Mouse (Mus musculus): ENCODE measurements at regions not wholly inside any gene's neighbourhood (a gene's known extent, or its start where the extent isn't known, plus 50 kb on each side); places are given as distances from the start of the nearest gene placed in this dataset.

DNA sequence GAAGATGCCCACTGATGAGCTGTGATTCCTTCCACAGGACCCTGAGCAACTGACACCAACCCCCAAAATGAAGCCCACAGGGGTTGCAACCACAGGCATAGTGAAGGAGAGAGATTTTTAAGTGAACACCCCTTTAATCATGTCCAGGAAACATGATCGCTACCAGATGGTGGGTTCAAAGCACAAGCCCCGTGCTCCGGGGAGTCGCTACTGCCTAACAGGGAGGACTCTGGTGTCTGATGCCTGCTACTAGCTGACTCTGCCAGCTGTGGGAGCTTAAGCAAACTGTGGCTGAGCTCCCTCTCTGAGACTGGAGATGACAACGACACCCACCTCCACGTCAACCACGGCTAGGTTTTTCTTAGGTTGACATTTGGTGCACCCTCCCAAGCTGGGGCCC lies 159.7 kb upstream of the Six2 start:
- no peak for DNase-seq
- intact Hi-C loops (cut with DNase I): no loop called here

DNA sequence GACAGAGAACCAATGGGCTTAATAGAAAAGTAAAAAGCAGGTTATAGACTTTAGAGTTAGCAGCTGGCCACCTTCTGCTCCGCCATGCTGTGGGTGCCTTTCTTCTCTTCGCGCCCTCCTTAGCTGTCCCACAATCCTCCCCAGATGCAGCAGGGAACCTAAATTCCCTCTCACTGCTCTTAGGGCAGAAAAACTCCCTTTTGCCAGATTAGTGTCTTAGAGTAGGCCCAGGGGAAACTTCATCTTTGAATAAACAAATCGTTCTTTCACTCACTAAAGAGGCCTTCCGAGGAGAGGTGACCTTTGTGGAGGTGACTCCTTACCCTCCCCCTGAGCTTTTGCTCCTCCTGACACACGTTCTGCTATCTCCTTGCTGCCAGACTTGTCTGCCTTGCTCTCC lies 157.0 kb upstream of the Six2 start:
- DNase-seq: no peak
- intact Hi-C loops (cut with DNase I): no loop called here

GRCm38 (mm10) chr17:85844486-85844885 lies 156.4 kb upstream of the Six2 start:
- intact Hi-C loops (cut with DNase I): no loop called here
- no peak for DNase-seq

DNA sequence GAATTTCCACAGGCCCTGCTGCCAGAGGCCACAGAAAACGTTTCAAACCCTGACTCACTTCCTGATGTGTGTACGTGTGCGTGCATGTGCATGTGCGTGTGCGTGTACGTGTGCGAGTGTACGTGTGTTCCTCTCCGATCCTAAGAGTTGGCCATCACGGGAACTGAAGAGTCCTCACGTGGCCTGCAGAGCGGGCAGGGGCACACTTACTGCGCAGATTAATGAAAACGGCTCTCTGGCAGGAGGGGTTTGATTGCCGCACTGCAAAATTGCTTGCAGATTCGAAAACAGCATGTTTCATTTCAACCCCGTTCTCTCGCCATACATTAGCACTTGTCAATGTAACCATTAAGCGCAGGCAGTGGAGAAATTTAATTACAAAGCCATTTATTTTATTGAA lies 135.0 kb upstream of the Six2 start:
- intact Hi-C loops (cut with DNase I): no loop called here
- DNase-seq: no peak

DNA sequence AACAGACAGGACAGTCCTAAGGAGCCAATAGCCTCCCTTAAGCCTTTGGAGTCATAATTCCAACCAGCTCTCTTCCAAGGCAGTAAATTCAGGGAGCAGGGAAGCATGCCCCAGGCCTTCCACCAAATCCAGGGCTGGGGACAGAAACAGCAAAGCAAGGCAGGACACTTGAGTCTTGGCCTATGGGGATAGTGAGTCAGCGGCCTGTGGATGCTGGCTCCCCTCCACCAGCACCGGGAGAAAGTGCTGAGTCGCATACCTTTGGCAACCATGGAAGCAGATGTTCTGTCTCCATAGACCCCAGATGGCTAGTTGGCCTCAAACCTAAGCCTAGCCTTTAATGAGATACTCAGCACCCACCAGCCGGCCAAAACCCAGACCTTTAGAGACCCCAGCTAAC lies 133.8 kb upstream of the Six2 start:
- DNase-seq: peak in 1 of 2 experiments; percentile 18
- intact Hi-C loops (cut with DNase I): no loop called here

DNA sequence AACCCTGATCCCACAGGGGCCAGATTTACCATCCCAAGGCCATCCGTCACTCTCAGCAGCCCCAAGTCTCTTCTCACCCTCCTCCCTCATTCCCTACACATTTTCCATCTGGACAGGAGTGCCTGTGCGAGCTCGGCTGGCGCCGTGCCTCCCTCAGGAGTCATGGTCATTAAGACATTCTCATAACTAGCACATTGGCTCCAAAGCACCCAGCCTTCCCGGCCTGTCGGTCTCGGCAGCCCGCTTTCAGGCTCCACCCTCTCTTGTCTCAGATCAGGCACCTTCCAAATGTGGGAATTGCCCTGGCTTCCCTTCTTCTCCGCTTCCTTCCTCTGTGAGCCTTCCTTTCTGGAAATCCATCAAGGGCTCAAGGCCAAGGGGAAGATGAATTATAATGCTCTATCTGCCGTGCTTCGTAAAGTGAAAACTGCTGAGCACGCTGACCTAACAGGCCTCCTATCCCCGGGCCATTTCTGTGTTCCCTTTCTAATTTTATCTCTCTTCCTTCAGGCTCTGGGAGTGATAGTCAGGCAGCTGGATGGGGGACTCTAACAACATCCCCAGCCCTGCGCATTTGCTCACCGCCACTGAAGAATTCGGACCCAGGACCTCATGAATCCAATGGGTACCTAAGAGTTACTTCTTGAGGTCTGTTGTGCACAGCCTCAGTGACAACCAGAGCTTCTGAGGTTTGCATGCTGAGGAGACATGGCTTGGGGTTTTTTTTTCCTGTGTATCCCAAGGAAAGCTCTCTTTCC lies 130.2 kb upstream of the Six2 start:
- intact Hi-C loops (cut with DNase I): no loop called here
- peak in 1 of 2 experiments; percentile 32 for DNase-seq

GRCm38 (mm10) chr17:85816521-85816920 lies 128.4 kb upstream of the Six2 start:
- intact Hi-C loops (cut with DNase I): no loop called here

DNA sequence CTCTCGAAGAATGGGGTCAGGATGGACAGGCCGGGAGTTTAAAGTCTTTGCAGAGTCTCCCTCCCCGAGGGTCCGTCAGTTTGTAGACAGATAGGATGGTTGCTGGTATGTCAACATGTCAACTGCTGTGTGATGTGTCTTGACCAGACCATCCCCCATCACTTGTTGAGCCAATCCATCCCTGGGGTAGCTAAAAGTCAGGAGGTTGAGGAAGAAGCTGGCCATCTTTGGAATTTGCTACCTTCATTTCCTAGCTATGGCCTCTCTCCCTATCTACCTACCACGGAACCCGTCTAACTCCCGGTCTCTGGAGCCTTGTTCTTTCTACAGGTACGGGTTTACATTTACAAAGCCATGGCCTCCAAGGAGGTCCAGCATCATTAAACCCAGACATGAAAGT lies 128.0 kb upstream of the Six2 start:
- DNase-seq: no peak
- intact Hi-C loops (cut with DNase I): no loop called here

More at GRCm38 (mm10) chr17:85816521-85816920, 128.4 kb upstream of the Six2 start:
- DNase-seq: no peak

GRCm38 (mm10) chr17:85808580-85808979 lies 120.5 kb upstream of the Six2 start:
- no peak for DNase-seq
- intact Hi-C loops (cut with DNase I): no loop called here

GRCm38 (mm10) chr17:85805726-85806359 lies 117.8 kb upstream of the Six2 start:
- DNase-seq: no peak
- intact Hi-C loops (cut with DNase I): no loop called here

GRCm38 (mm10) chr17:85804631-85805030 lies 116.6 kb upstream of the Six2 start:
- DNase-seq: peak in 1 of 2 experiments; percentile 40
- intact Hi-C loops (cut with DNase I): no loop called here

GRCm38 (mm10) chr17:85801734-85802133 lies 113.7 kb upstream of the Six2 start:
- intact Hi-C loops (cut with DNase I): loop anchor here (2.0 kb wide), 1 partner anchor 113 kb away; the partner anchor contains the start of gene Six2
- DNase-seq: no peak

DNA sequence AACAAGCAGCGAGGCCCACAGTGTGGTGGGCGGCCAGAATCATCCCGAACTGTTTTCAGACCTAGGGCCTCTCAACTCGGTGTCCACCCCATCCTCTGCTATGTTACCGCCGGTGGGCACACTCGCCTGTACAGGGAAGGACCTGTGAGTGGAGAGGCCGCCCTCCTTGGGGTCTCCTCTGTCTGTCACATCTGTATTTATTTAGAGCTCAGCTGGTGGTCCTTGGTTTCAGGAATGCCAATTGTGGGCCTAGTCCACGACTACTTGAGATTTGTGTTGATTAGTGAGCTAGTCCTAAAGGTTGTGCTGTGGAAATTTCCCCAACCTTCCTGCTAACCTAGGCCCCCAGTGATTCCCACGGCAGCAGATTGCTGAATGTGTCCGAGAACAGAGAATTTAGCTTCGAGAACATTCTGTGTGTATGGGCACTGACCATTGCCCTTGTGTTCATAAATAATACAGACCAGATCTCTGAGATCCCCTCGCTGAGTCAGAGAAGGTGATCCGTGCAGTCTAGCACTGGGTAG lies 113.1 kb upstream of the Six2 start:
- intact Hi-C loops (cut with DNase I): loop anchor here (2.0 kb wide), 1 partner anchor 112 kb away; the partner anchor contains the start of gene Six2
- DNase-seq: no peak

- peak in 1 of 2 experiments; percentile 23 for DNase-seq
- intact Hi-C loops (cut with DNase I): loop anchor here (2.0 kb wide), 1 partner anchor 112 kb away; the partner anchor contains the start of gene Six2
Observed at GRCm38 (mm10) chr17:85800357-85801078, 112.4 kb upstream of the Six2 start.

- intact Hi-C loops (cut with DNase I): loop anchor here (2.0 kb wide), 1 partner anchor 111 kb away; the partner anchor contains the start of gene Six2
Observed at GRCm38 (mm10) chr17:85799865-85800356, 111.8 kb upstream of the Six2 start.

DNA sequence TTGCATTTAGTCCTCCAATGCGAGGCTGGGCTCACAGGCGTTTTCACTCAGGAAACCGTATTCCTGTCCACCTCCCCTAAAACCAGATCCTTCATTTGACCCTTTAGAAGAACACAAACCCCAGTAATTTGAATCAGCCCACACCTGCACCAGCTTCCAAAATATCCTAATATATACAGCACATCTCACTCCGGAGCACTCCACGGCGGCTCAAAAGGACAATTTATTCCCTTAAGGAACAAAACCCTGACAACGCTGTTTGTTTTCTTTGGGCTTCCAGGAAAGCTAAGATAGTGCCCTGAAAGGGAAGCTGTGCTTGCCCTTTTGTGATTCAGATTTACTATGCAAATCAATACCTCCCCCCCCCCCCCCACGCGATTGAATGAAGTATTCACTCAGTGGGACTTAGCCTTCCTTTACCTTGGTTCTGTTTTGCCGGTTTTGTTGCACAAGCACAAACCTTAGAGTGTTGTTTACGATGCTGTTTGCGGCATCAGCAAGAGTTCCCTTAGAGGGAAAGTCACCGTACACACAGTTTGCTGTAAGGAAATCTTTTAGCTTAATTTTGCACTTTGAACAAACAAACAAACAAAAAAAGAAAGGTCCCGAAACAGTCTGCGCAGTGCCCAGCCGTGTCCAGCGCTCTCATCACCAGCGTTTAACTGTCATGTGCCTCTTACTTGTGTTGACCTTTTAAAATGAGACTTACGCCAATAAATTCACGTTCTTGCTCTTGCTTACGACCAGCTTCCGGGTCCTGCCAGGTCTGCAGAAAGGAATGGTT lies 111.2 kb upstream of the Six2 start:
- intact Hi-C loops (cut with DNase I): no loop called here
- DNase-seq: no peak

More at GRCm38 (mm10) chr17:85799865-85800356, 111.8 kb upstream of the Six2 start:
- DNase-seq: peak in 1 of 2 experiments; percentile 28

GRCm38 (mm10) chr17:85797755-85798154 lies 109.7 kb upstream of the Six2 start:
- DNase-seq: no peak
- intact Hi-C loops (cut with DNase I): no loop called here

GRCm38 (mm10) chr17:85795820-85796219 lies 107.7 kb upstream of the Six2 start:
- intact Hi-C loops (cut with DNase I): no loop called here
- DNase-seq: no peak

GRCm38 (mm10) chr17:85785625-85786294 lies 97.7 kb upstream of the Six2 start:
- intact Hi-C loops (cut with DNase I): no loop called here
- DNase-seq: no peak
